Mouse (Mus musculus) lung, postnatal 0 days (tissue): Measurements from ENCODE around the gene Sox8.

Experiments used
- CTCF ChIP-seq: IDR thresholded peaks from 2 replicates; pipeline ENCODE4 v1.5.1; 2016; ENCODE audit warnings: antibody characterized with exemption, mild to moderate bottlenecking
- EP300 ChIP-seq: IDR thresholded peaks from 2 replicates; pipeline ENCODE4 v1.6.1; 2016; ENCODE audit warnings: antibody characterized with exemption, mild to moderate bottlenecking, control low read depth

DNA sequence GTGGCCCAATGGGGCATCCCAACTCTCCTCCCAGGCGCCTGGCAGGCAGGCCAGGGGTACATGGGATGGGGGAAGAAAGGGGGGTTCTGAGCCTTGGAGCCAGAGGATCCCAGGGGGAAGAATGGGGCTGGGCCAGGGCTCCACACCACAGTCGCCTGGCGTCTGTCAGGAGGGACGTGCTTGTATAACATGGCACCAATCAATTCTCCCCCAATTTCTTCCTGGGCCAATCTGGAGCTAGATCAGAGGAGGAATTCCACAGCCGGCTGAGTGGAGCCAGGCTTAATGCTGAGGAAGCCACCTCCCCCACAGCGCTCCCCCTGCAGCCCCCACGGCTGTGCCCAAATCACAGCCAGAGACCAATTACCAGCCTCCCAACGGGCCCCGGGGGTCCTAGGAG is 50.0 kb downstream of the Sox8 start:
- no peak for TF ChIP-seq EP300
- no peak for TF ChIP-seq CTCF
